Mouse (Mus musculus) R1 (cell line): ENCODE data around the gene Rpsa.
A peak's percentile ranks its signal among the peaks of the same experiment; 100 is the strongest.

Experiments used
- DNase-seq: peaks from one replicate; pipeline ENCODE4 v3.0.0-alpha.2; 2018; ENCODE audit warnings: low read depth, low spot score

The Rpsa gene

GRCm38 (mm10) chr9:120127538-120128251 is at the start of gene Rpsa:
Gene Rpsa (plus strand): TSS chr9:120127689.
- DNase-seq = peak; percentile 98

GRCm38 (mm10) chr9:120078241-120078640 is 49.2 kb upstream of the Rpsa start:
- no peak for DNase-seq

GRCm38 (mm10) chr9:120079901-120080300 is 47.6 kb upstream of the Rpsa start:
- DNase-seq = no peak

DNA sequence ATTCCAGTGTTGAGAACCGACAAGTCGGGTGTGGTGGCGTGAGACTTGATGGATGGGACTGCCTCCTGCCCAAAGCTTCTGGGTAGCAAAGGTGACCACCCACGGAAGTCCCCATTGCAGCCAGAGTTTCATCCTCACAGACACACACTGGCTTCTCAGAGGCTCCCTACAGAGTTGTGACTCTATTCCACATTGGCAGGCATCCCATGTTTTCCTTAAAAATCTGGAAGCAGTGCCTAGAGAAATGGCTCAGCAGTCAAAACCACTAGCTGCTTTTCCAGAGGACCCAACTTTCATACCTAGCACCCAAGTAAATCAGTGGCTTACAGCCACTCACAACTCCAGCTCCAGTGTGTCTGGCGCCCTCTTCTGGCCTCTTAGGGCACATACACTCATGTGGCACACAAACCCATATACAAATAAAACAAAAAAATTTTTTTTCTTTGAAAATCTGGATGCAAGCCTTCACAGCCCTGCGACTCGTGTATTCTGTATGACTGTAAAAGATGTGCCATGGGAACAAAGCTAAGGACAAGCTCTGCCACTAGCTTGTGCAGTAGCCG is 46.9 kb upstream of the Rpsa start:
- peak; percentile 62 for DNase-seq

DNA sequence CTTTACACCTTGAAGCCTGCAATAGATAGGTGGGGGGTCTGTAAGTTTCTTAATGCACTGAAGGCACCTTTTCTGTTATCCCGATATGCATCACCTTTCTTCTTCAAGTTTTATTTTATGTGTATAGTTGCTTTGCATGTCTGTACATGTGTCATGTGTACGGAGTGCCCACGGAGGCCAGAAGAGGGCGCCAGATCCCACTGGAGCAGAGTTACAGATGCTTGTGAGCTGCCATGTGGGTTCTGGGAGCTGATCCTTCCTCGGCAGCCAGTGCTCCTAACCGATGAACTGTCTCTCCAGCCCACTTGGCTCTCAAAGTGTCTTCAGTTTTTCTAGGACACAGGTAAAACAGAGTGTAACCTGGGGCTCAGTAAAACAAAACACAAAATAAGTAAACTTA is 46.2 kb upstream of the Rpsa start:
- DNase-seq = peak; percentile 82

DNA sequence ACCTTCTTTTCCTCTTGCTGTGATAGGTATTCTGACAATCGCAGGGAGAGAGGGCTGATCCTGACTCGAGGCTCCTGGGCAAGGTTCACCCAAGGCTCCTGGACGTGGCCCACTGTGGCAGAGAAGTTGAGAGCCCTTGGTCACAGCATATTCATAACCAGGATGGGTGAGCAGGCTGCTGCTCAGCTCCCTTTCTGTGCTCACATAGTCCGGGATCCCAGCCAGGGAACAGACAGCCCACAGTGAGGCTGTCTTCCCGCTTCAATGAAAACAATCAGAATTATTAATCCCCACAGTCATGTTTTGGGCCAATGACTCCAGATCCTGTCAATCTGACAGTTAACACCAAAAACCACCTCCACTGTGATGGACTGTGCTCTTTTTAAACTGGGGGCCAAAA is 45.5 kb upstream of the Rpsa start:
- DNase-seq = no peak

- DNase-seq = no peak
Observed at GRCm38 (mm10) chr9:120082691-120083090, 44.8 kb upstream of the Rpsa start.

DNA sequence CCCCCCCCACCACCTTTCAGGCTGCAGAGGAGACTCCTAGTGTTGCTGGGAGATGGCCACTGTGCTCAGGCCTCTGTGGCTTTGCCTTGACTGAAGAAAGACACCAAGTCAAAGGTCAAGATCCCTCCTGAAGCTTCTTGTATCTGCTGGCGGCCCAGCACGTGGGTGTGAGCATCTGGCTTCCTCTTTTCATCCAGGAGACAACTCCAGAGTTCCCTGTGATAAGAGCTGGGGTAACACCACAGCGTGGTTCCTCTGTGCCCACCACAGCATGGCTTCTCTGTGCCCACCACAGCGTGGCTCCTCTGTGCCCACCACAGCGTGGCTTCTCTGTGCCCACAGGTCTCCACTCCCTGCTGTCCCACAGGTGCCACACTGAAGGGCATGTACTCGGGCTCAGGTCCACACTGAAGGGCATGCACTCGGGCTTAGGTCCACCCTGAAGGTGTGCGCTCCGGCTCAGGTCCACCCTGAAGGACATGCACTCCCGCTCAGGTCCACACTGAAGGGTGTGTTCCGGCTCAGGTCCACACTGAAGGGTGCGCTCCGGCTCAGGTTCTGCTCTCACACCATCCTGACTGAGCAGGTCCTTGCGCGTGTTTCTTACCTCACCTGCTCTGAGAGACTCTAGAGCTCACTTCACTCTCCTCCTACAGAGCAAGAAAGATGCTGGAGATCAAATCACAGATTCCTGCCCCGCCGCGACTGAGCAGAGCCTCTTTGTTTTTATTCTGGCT is 44.2 kb upstream of the Rpsa start:
- DNase-seq = no peak

- DNase-seq = no peak
Observed at GRCm38 (mm10) chr9:120084406-120084805, 43.1 kb upstream of the Rpsa start.

DNA sequence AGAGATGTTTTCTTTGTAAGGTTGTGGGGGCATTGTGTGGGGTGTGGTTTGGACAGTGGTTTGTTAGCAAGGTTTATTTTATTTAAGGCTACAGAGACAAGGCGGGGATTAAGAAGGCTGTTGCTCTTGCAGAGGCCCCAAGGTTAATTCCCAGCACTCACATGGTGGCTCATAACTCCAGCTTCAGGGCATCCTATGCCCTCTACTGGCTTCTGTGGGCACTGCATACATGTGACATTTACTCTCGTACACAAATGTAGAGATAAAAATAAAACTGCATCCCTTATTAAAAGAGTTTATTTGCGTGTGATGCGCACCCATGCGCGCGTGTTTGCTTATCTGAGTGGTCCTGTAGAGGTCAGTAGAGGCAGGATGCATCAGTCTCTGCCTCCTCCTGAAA is 38.4 kb upstream of the Rpsa start:
- DNase-seq = peak; percentile 61

DNA sequence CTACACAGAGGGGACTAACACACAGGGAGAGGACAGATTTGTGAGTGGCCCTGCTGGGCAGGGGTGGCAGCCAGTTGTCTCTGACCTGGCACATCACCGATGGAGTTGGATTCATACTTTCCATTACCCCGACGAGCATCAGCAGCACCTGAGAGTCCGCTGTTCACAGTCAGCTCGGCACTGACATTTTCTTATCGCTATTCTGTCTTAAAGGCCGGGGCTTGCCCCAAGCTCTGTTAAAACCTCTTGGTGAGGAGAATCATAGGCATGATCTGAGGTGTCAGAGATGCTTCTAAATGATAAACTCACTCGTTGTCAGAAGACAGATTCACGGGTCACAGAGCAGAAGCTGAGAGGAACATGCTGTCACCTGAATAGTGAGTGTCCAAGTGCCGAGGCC is 36.4 kb upstream of the Rpsa start:
- no peak for DNase-seq

GRCm38 (mm10) chr9:120091696-120092238 is 35.7 kb upstream of the Rpsa start, which contains the start of gene Ccr8:
Gene Ccr8 (plus strand): TSS chr9:120092114.
- DNase-seq = no peak

GRCm38 (mm10) chr9:120093701-120094100 is 33.8 kb upstream of the Rpsa start:
- DNase-seq = no peak

DNA sequence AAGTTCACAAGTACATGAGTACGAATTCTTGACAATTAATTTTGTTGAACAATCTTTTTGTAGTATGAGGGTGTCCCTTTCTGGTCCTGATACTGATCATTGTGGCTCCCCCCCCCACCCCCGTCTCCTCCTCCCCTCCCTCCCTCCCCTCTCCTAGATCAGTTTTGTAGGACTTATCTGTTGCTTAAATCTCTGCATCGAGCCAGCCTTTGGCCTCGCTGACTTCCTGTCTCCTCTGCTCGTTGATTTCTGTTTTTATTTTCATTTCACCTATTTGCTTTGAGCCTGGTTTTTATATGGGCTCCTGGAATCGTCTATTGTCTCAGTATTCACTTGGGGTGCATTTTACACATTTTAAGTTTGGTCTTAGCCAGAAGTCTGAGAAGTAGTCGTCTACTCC is 31.6 kb upstream of the Rpsa start:
- DNase-seq = no peak

DNA sequence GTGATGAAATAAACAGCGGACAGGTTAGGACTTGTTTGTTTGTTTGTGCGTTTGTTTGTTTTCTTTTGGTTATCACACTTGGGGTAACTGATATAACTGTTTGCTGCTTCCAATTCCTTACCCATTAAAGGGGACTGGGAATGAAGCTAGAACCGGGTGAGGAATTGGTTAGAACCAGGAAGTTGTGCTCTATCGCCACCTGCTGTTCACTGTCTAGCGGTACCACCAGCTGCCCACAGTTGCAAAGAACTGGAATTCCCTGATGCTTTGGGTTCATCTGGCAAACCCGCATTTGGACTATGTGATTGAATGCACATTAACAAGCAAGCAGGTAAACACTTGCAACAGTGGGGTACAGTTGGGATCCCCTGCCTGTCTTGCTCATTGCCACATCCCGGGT is 28.8 kb upstream of the Rpsa start:
- DNase-seq = peak; percentile 82

GRCm38 (mm10) chr9:120099304-120099703 is 28.2 kb upstream of the Rpsa start:
- DNase-seq = no peak

DNA sequence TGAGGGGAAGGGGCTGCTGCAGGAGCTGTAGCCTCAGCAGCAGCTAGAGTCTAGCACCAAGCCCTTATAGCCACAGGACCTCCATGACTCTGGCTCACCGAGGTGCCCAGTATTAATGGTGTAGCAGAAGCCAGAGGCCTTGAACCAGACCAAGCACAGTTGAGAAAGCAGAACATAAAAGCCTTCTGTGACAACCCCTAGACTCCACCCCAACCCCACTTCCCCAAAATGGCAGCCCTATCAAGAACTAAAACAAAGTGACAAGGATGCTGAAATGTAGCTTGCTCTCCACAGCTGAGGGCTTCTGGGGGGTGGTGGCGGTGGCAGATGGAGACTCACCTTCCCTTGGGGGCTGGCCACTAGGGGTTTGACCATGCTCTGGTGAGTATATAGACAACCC is 26.3 kb upstream of the Rpsa start:
- no peak for DNase-seq

DNA sequence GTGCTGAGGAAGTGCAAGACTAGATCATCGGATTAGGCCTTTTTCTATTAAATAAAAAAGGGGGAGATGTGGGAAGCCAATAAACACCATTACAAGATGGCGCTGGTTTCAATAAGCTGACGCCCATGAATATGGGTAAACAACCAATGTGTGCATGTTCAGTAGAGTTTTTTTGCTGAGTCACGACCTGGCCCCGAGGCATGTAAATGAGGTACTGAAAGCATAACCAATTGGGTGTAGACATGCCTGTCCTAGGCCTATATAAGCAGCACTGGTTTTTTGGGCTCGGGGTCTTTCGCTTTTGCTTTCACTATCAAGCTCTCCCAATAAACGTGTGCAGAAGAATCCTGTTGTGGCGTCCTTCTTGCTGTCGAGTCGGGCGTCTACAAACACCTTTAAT is 18.5 kb upstream of the Rpsa start:
- peak; percentile 72 for DNase-seq

DNA sequence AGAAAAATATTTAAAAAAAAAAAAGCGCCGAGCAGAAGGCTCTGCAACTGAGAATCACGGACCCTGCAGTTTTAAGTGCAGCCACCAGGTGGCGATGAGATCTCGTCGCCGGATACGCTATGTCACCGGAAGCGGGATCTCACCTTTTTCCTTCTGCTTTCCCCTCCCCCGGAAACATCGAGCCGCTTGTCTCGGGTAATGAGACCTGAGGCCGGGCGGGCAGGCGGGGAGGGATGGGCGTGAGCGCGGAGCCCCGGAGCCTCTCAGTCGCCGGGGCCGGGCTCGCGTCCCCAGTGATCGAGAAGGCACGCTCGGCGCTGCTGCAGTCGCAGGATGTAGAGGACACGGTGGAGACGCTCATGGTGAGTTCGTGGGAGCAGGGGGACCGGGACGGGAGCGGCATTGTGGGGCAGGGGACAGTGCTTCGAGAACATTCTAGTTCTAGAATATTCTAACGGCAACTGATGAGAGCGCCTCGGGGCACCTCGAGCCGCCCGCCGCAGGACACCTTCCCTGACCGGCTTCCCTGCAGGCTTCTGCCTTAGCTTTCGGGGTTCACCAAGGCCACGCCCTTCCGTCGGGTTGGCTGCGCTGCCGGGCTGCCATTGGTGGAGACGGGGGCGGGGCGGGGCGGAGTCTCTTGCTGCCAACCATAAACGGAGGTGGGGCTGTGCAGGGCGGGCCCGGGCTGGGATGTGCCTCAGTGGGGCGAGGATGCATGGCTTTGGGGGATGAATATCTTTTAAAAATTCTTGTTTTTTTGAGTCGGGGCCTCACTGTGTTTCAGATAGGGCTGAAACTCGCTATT is 17.1 kb upstream of the Rpsa start, which contains the start of gene Slc25a38:
TSS of gene Slc25a38 (plus strand) at position 164 of the 808 bp plus-strand sequence.
- DNase-seq = peak; percentile 96

- no peak for DNase-seq
Observed at GRCm38 (mm10) chr9:120111156-120111945, 16.1 kb upstream of the Rpsa start.

DNA sequence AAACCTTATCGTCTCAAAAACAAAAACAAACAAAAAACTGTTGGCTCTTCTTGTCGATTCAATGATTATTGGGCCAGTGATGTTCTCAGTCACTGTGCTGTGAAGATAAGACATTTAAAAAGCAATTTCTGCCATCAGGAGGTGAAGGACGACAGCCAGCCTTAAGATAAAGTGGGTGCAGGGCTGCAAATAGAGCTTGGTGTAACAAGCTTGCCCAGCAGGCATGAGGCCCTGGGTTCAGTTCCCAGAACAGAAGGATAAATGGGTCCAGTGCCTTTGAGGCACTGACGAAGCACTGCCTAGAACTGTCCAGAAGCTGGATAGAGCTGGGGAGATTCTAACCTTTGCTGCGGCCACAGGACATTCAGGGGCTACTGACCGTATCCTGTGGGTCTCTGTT is 15.0 kb upstream of the Rpsa start:
- no peak for DNase-seq
